Mouse (Mus musculus) layer of hippocampus, postnatal 10 days (tissue): ENCODE measurements at regions not wholly inside any gene's neighbourhood (a gene's known extent, or its start where the extent isn't known, plus 50 kb on each side); places are given as distances from the start of the nearest gene placed in this dataset.

Experiments
- DNase-seq, 2 experiments: peaks; one replicate each; pipeline ENCODE4 v3.0.0; 2021; ENCODE audit warnings: low spot score in 2 of 2

GRCm38 (mm10) chr6:108910330-108910729 lies 81.9 kb downstream of the Edem1 start:
- no peak for DNase-seq

GRCm38 (mm10) chr6:108912539-108912938 lies 84.1 kb downstream of the Edem1 start:
- DNase-seq: no peak

- DNase-seq: no peak
Observed at GRCm38 (mm10) chr6:108919372-108919913, 91.0 kb downstream of the Edem1 start.

GRCm38 (mm10) chr6:108921181-108921580 lies 92.7 kb downstream of the Edem1 start:
- DNase-seq: no peak

- DNase-seq: no peak
Observed at GRCm38 (mm10) chr6:108922564-108922963, 94.1 kb downstream of the Edem1 start.

GRCm38 (mm10) chr6:108928981-108929380 lies 100.5 kb downstream of the Edem1 start:
- no peak for DNase-seq

- DNase-seq: no peak
Observed at GRCm38 (mm10) chr6:108938646-108939045, 110.2 kb downstream of the Edem1 start.

- no peak for DNase-seq
Observed at GRCm38 (mm10) chr6:108942288-108942687, 113.8 kb downstream of the Edem1 start.

- no peak for DNase-seq
Observed at GRCm38 (mm10) chr6:108952389-108952788, 123.9 kb downstream of the Edem1 start.

- DNase-seq: no peak
Observed at GRCm38 (mm10) chr6:108962810-108963209, 134.4 kb downstream of the Edem1 start.

GRCm38 (mm10) chr6:108963295-108963694 lies 134.9 kb downstream of the Edem1 start:
- peak; percentile 80 to 86 for DNase-seq

GRCm38 (mm10) chr6:108969477-108970176 lies 141.2 kb downstream of the Edem1 start:
- DNase-seq: peak; percentile 8 to 33

- DNase-seq: no peak
Observed at GRCm38 (mm10) chr6:108971415-108972089, 143.1 kb downstream of the Edem1 start.

GRCm38 (mm10) chr6:108973701-108974100 lies 145.3 kb downstream of the Edem1 start:
- no peak for DNase-seq

GRCm38 (mm10) chr6:108989506-108989905 lies 161.1 kb downstream of the Edem1 start:
- no peak for DNase-seq

- no peak for DNase-seq
Observed at GRCm38 (mm10) chr6:108993743-108994142, 165.3 kb downstream of the Edem1 start.

GRCm38 (mm10) chr6:109004443-109004842 lies 176.0 kb downstream of the Edem1 start:
- DNase-seq: no peak

- no peak for DNase-seq
Observed at GRCm38 (mm10) chr6:109009364-109009763, 180.9 kb downstream of the Edem1 start.

GRCm38 (mm10) chr6:109009793-109010192 lies 181.4 kb downstream of the Edem1 start:
- no peak for DNase-seq

GRCm38 (mm10) chr6:109019731-109020130 lies 191.3 kb downstream of the Edem1 start:
- DNase-seq: no peak
